Mouse (Mus musculus) gastrocnemius, postnatal 36 days (tissue): ENCODE measurements around the gene Dpp6. TPM values are rescaled to one million over a fixed set of nuclear protein-coding genes. Genes with fewer than 3 reads are reported as not detected.

ENCODE experiments used
- DNase-seq, 2 experiments: peaks; one replicate each; pipeline ENCODE4 v3.0.0; 2022
- intact Hi-C: fragments of 180-260 bp; cut with DNase I; formaldehyde crosslinking; loops from one replicate; pipeline ENCODE4 v1.15.1; 2025
- total RNA-seq, 2 experiments: library from RNA; stranded (reverse); gene quantifications; 2 replicates each; pipeline ENCODE4 v1.2.3; 2021

Gene Dpp6
- total RNA-seq, 2 experiments from 2014 or later = 0.36 to 0.52 TPM

DNA sequence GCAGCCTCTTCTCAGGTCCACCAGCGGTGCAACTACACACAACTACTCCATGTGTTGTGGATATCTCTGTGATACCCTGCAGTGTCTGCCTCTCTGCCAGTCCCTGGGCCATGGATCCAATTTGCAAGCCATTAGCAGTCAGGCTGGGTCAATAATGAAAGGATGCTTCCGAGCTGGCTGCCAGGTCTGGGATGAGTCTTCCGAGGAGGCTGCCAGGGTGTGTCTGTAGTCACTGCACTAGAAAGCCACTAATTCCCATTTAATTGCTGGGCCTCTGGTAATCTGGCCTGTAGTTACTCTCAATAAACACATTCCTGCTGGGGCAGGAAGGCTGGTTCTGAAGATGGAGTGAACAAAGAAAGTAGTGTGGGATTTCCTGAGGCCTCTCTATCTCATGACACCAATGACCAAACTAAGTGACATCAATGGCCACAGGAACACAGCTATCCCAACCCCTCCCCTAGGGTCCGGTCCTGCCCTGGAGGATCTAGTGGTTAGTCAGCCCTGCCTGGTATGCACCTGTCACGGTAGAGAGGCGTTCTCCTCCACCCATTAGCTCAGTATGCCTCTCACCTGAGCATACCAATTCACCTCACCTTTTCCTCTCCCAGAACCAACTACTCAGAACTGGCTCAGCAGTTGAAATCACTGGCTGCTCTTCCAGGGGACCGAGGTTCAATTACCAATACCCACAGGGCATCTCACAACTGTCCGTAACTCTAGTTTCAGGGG, 894.6 kb downstream of the Dpp6 start:
- intact Hi-C loops = no loop called here
- no peak for DNase-seq

DNA sequence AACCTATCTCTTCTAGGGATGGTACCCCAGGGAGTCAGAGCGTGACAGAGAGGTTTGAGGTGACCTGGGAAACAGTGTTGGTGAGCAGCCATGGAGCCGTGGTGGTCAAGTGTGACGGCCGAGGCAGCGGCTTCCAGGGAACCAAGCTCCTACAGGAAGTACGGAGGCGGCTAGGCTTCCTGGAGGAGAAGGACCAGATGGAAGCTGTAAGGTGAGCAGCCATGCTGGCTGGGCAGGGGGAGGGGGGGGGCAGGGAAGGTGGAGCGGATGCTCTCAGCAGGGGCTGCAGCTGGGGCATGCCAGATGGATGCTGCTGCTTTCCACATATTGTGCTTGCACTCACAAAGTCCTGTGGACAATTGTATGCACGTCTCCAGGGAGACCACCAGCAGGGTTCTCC, 897.4 kb downstream of the Dpp6 start:
- DNase-seq = no peak
- intact Hi-C loops = no loop called here

DNA sequence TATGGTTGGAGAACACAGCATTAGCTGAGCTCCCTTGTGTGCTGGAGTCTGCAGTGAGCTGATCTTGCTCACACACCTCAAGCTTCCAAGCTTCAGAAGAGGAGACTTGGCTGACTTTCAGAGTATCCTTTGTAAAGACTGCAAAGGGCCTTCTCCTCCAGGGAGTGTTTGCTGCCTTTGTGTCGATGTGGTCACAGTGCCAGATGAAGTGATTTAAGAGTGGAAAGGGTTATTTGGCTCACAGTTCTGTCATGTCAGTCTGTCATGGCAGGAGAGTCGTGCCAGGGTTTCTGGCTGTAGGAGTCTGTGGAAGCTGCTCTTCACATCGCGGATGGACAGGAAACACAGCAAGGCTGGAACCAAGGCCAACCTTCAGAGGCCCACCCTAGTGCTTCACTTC, 899.0 kb downstream of the Dpp6 start:
- intact Hi-C loops = no loop called here
- no peak for DNase-seq

DNA sequence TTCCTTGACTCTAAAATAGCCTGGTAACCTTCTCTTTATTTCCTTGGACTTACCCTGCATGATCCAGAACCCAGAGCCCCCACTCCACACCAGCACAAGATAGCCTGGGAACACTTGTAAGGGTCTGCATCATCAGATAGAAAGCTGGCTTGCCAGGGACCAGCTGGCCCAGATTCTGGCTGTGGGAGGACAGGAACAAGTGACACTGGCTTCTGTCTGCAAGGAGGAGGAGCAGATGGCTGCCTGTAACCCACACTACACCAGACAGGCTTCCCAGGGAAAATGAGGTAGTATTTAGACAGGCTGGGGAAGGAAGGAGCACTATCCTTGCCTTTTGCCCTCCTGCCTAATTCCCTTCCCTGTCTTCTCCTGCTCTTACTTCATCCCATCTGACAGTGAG, 900.3 kb downstream of the Dpp6 start:
- intact Hi-C loops = no loop called here
- no peak for DNase-seq

DNA sequence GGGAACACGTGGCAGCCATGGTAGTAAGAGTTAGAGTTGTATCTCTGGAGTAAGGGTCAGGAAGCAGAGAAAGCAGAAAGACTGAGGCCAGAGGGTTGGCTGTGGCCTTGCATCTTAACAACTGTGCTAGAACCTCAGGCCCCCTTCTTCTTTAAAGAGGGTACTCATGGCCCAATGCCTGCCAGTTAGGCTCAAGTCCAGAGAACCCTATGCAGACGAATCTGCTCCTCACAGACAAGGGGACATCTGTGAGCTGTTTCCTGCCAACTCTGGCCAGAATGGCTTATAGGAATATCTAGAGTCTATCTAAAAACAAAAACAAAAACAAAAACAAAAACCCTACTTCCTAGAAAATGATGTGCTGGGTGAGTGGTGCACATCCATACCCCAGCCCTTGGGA, 902.3 kb downstream of the Dpp6 start:
- intact Hi-C loops = no loop called here
- DNase-seq = no peak

DNA sequence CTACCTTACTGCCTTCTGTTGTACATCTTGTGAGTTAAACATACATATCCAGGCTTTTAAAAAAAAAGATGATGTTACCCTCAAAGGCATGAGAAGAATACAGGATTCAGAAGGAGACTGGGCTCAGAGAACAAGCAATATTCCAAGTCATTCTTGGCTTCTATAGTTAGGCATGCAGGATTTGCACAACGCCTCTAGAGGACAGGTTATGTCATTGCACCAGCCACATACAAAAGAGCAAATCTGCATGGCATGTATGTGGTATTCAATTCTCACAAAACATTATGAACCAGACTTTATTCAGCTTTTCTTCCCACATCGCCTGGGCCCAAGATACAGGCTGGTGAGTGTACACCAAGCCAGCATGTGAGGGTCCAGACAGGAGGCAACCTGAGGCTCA, 907.5 kb downstream of the Dpp6 start:
- DNase-seq = no peak
- intact Hi-C loops = no loop called here

DNA sequence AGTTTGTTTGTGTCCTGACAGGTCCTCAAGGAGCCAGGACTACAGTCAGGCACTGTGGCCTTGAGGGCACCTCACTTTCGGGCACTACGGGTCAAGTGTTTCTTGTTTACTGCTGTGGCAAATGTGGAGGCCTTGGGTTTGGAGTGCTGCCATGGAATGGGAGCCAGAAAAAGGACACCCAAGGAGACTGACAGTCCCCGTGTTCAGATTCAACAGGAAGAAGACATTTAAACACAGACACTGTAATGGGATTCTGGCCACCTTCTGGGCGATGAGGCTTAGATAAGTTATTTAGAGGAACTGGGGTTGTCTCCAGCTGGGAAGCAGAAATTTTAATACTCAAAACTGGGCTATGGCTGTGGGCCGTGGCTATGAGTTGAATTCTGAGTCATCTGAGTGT, 913.7 kb downstream of the Dpp6 start:
- no peak for DNase-seq
- intact Hi-C loops = no loop called here

DNA sequence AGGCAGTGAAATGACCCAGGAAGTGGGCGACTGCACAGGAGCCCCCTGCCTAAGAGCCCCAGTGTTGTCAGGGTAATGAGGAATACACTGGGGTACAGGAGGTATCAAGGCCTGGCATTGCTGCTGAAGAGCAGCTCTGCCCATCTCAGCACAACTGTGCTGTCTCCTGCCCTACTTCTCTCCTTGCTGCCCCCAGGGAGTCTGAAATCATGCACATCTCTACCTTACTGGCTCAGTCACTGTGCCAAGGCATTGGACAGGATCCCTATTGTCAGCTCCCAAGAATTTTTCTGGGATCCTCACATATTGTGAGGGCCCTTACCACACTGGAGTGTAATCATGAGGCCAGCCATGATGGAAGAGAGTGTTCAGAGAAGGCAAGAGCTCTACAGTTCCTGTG, 914.4 kb downstream of the Dpp6 start:
- DNase-seq = no peak
- intact Hi-C loops = no loop called here

DNA sequence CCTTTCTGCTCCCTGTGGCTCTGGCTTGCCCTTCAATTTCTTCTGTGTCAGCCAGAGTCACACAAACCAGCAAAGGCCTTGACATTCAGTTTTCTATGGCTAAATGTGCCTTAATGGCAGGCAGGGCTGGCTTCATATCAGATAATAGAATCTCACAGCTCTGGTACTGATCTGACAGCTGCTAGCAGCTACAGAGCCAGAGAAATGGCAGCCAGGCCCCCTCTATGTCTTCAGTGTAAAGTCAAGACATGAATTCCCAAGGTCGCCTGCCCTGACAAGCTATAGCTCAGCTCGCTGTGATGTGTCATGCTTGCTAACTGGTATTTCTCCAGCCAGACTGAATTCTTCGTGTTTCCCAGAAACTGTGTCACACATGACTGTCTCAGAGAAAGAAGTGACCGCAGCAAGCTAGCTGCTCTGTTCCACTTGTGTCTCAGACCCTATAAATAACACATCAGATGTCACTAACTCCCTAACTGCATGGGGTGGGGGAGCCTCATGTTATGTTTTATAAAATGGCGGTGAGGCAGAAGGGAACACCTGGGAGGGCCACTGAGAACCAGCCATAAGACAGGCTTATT, 915.4 kb downstream of the Dpp6 start:
- intact Hi-C loops = no loop called here
- DNase-seq = no peak

DNA sequence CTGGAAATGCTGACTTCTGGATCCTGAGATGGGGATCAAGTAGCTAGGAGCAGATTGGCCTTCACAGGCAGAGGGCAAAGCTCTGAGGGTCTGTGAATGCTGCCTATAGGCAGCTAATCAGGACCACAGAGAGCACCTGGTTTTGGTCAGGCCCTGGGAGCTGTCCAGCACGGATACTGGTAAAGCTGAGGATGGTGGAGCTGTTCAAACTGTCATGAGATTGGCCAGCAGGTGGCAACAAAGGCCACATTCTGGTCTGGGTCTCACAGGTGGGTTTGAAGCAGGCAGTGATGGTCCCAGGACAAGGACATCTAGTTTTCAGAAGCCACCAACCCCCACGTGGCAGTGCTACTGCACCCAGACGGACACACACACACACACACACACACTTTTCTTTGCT, 920.2 kb downstream of the Dpp6 start:
- intact Hi-C loops = loop anchor here (5.0 kb wide), 1 partner anchor 55 kb away; no protein-coding TSS in a partner anchor

DNA sequence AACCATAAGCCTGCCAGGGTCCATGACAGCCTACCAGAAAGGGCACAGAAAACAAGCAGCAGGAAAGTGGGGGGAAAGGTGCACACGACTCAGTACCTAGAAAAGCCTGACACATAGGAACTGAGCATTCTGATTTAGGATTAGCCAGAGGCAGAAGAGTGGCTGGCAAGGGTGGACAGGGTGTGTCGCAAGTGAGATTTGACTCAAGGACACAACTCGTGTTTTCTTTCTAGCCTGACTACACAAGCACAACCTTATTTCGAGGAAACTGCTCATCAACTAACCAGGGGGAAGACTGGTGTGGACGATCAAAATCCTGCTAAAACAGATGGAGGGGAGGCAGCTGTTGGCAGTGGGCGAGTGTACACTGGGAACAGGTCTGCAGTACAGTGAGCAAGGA, 922.2 kb downstream of the Dpp6 start:
- intact Hi-C loops = loop anchor here (5.0 kb wide), 1 partner anchor 57 kb away; no protein-coding TSS in a partner anchor
- DNase-seq = no peak

More for the DNA sequence above, 920.2 kb downstream of the Dpp6 start:
- DNase-seq = no peak

DNA sequence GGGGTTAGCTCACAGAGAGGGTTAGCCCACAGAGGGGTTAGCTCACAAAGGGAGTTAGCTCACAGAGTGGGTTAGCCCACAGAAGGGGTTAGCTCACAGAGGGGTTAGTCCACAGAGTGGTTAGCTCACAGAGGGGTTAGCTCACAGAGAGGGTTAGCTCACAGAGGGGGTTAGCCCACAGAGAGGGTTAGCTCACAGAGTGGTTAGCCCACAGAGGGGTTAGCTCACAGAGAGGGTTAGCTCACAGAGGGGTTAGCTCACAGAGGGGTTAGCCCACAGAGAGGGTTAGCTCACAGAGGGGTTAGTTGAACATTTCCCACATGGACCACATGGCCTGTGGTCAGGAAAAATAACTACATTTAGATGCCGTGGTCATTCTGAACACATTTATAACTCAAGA, 927.9 kb downstream of the Dpp6 start:
- DNase-seq = no peak
- intact Hi-C loops = no loop called here

DNA sequence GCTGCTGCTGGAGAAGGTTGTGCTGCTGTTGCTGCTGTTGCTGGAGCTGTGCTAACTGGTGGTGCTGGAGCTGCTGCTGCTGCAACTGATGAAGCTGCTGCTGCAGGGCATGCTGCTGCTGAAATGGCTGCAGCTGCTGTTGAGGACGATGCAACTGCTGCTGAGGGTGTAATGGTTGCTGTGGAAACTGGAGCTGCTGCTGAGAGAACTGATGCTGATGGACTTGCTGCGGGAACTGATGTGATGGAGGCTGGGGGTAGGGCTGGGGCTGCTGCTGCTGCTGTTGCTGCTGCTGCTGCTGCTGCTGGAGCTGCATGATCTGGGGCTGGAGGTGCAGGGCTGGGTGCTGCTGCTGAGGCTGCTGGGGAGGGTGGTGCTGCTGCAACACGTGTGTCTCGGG, 948.8 kb downstream of the Dpp6 start:
- intact Hi-C loops = no loop called here
- DNase-seq = no peak

DNA sequence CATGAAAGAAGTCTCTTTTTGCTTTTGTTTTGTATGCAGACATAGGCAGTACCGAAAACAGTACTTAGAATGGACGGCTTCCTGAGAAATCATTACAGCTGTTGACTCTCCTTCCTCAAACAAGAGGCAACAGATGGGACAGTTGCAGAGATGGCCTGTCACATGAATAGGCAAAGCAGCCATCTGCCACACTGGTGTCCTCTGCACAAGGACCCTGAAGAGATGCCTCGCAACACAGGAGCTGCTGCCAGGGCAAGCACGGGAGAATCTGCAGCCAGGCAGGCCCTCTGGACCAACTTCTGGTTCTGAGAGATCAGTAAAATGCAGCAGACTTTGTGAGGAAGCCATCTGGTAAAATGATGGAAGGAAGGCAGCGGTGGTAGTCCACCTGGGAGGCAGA, 950.9 kb downstream of the Dpp6 start:
- intact Hi-C loops = no loop called here

More for the DNA sequence above, 950.9 kb downstream of the Dpp6 start:
- DNase-seq = no peak
